8 mouse cellular contexts compared by ENCODE assay signal in the genomic region with DNA sequence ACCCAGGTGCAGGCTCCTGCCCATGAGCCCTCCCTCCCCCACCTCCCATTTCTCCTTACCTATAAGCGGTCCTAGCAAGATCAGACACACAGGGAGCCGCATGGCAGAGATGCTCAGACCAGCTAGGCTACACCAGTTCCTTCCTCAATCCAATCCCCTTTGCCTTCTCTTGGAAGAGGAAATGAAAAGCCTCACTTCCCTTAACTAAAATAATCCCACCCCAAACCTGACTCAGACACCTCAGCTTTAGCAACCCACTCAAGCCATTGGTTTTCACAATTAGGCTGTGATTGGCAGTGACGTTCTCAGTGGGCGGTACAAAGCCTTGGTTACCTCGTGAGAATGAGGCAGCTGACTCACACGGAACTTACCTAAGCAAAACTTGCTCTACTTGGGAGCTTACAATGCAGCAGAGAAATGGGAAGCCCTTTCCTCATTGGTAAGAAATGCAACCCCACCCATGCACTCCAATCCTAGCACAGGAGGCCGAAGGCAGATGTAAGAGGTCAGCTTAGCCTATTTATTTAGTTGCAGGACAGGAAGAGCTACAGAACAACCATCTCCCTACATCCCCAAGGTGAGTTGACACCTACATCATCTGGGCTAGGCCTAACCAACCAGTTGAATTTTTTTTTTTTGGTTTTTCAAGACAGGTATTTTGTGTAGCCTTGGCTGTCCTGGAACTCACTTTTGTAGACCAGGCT. TPM values are rescaled to one million over a fixed set of nuclear protein-coding genes. Genes with fewer than 3 reads are reported as not detected.
DNase-seq lines count a peak whose midpoint lies in the region; ATAC-seq and TF ChIP-seq lines count a peak whose summit lies in the region.

Gene Cd68, minus strand, starts transcription at position 193 of the 704 bp plus-strand sequence.

- H3K4me3 ChIP-seq in gastrocnemius, adult 2 months: peak within 1 kb of the TSS; percentile 41
- H3K4me3 ChIP-seq in embryonic facial prominence, embryonic 10.5 days: peak within 1 kb of the TSS; percentile 26
- no peak within 1 kb of the TSS for H3K4me3 ChIP-seq in heart, embryonic 16.5 days (ENCODE audit: low read length)
- H3K4me3 ChIP-seq in stomach, embryonic 15.5 days (replicated peaks): no peak within 1 kb of the TSS

- peak; percentile 61 for DNase-seq in gastrocnemius, adult 2 months
- DNase-seq in gastrocnemius, postnatal 25 days: no peak
- peak; percentile 94 for DNase-seq in MEL-GATA-1-ER (ENCODE audit: extremely low read depth, low read depth)
- peak; percentile 34 for DNase-seq in embryonic facial prominence, embryonic 10.5 days (ENCODE audit: low spot score)
- peak in 1 of 2 experiments; percentile 44 for DNase-seq in layer of hippocampus, postnatal 25 days (ENCODE audit: extremely low spot score in 1 of 2, low spot score in 1 of 2)
- peak; percentile 57 for DNase-seq in lung, postnatal 14 days

- intact Hi-C loops in gastrocnemius, adult 2 months (cut with DNase I): loop anchor here (10.0 kb wide), 1 partner anchor 329 kb away; the partner anchor contains the start of genes Gabarap and Phf23

- peaks cover 41% of the 10 kb centered on the region for H3K4me1 ChIP-seq in embryonic facial prominence, embryonic 10.5 days
- H3K4me1 ChIP-seq in heart, embryonic 16.5 days (ENCODE audit: control insufficient read depth, insufficient read depth, low read length): peaks cover 32% of the 10 kb centered on the region
- H3K4me1 ChIP-seq in stomach, embryonic 15.5 days: peaks cover 25% of the 10 kb centered on the region

- H3K4me2 ChIP-seq in heart, embryonic 16.5 days (ENCODE audit: low read depth, low read length): no peak within 1 kb of the TSS
- peak within 1 kb of the TSS; percentile 8; the same call in 1 of the 2 replicates for H3K4me2 ChIP-seq in stomach, embryonic 15.5 days

- peaks cover 79% of the 10 kb centered on the region for H3K36me3 ChIP-seq in embryonic facial prominence, embryonic 10.5 days (replicated peaks)
- H3K36me3 ChIP-seq in heart, embryonic 16.5 days (ENCODE audit: control insufficient read depth, insufficient read depth): peaks cover 52% of the 10 kb centered on the region
- peaks cover 50% of the 10 kb centered on the region for H3K36me3 ChIP-seq in stomach, embryonic 15.5 days

- TF ChIP-seq CTCF in gastrocnemius, adult 2 months (IDR thresholded peaks at IDR 0.05): no peak

- no peaks in the 10 kb centered on the region for H3K27me3 ChIP-seq in embryonic facial prominence, embryonic 10.5 days (replicated peaks; ENCODE audit: low read depth, poor library complexity, severe bottlenecking)
- no peaks in the 10 kb centered on the region for H3K27me3 ChIP-seq in heart, embryonic 16.5 days (ENCODE audit: control insufficient read depth, insufficient read depth, low read length)
- H3K27me3 ChIP-seq in stomach, embryonic 15.5 days (replicated peaks): no peaks in the 10 kb centered on the region

- no peak within 1 kb of the TSS for H3K9ac ChIP-seq in heart, embryonic 16.5 days (ENCODE audit: low read length)
- no peak within 1 kb of the TSS for H3K9ac ChIP-seq in stomach, embryonic 15.5 days

- H3K9me3 ChIP-seq in embryonic facial prominence, embryonic 10.5 days: no peaks in the 10 kb centered on the region
- H3K9me3 ChIP-seq in heart, embryonic 16.5 days (replicated peaks; ENCODE audit: control insufficient read depth, low read length): no peaks in the 10 kb centered on the region
- H3K9me3 ChIP-seq in stomach, embryonic 15.5 days: no peaks in the 10 kb centered on the region

- peak within 1 kb of the TSS; percentile 16; the same call in 1 of the 2 replicates for H3K27ac ChIP-seq in gastrocnemius, adult 2 months
- 0 out of 2 replicates have a peak within 1 kb of the TSS, but pooled peaks have one; percentile 3 for H3K27ac ChIP-seq in embryonic facial prominence, embryonic 10.5 days (replicated peaks)
- peak within 1 kb of the TSS; percentile 23; the same call in 1 of the 2 replicates for H3K27ac ChIP-seq in heart, embryonic 16.5 days (ENCODE audit: low read length)
- H3K27ac ChIP-seq in stomach, embryonic 15.5 days: peak within 1 kb of the TSS; percentile 59; the same call in 1 of the 2 replicates

- 32% methylated on average over 7 of the region's 7 CpGs for WGBS in embryonic facial prominence, embryonic 10.5 days
- 34% methylated on average over 7 of the region's 7 CpGs for WGBS in heart, embryonic 16.5 days
- 22% methylated on average over 7 of the region's 7 CpGs for WGBS in stomach, embryonic 15.5 days

- no peak for ATAC-seq in heart, embryonic 16.5 days (replicated peaks; ENCODE audit: extremely low read depth, insufficient read depth, low FRiP score)
- ATAC-seq in stomach, embryonic 15.5 days (ENCODE audit: insufficient read depth, low FRiP score, low read depth): no peak

RNA-seq across cellular contexts. Expression of gene Cd68, which starts in this region (rescaled TPM):
- 1 to 10 TPM; 1.7 to 3.2 TPM for total RNA-seq in gastrocnemius, adult 2 months (2021)
- 1 to 10 TPM; 1.3 to 9.1 TPM for total RNA-seq in gastrocnemius, postnatal 25 days (2021)
- 5.3 and 7.3 TPM in 2 replicates for polyA plus RNA-seq in embryonic facial prominence, embryonic 10.5 days (2016; fragmentation: Nextera tagmentation; extraction: Ambion mirVana)
- 10.0 and 12.3 TPM in 2 replicates for polyA plus RNA-seq in heart, embryonic 16.5 days (2015; fragmentation: Nextera tagmentation; extraction: Ambion mirVana)
- 10 to 100 TPM; 15.1 to 15.7 TPM for total RNA-seq in layer of hippocampus, postnatal 25 days (2021)
- polyA plus RNA-seq in stomach, embryonic 15.5 days (2015; fragmentation: Nextera tagmentation; extraction: Ambion mirVana): 15.5 and 16.3 TPM in 2 replicates

Comparison
In these comparisons a context has a peak if more than half of its experiments do, and no peak if none do; other contexts are left out.
1. H3K27ac ChIP-seq: peak in every context shown above with its lines; median percentile 59 in stomach, embryonic 15.5 days; 23 in heart, embryonic 16.5 days; 16 in gastrocnemius, adult 2 months; 3 in embryonic facial prominence, embryonic 10.5 days.
2. H3K4me3 ChIP-seq: peak in gastrocnemius, adult 2 months (single experiment) and embryonic facial prominence, embryonic 10.5 days (single experiment); none in heart, embryonic 16.5 days (single experiment) and stomach, embryonic 15.5 days (single experiment).